8 mouse cellular contexts compared by ENCODE assay signal in the genomic region with DNA sequence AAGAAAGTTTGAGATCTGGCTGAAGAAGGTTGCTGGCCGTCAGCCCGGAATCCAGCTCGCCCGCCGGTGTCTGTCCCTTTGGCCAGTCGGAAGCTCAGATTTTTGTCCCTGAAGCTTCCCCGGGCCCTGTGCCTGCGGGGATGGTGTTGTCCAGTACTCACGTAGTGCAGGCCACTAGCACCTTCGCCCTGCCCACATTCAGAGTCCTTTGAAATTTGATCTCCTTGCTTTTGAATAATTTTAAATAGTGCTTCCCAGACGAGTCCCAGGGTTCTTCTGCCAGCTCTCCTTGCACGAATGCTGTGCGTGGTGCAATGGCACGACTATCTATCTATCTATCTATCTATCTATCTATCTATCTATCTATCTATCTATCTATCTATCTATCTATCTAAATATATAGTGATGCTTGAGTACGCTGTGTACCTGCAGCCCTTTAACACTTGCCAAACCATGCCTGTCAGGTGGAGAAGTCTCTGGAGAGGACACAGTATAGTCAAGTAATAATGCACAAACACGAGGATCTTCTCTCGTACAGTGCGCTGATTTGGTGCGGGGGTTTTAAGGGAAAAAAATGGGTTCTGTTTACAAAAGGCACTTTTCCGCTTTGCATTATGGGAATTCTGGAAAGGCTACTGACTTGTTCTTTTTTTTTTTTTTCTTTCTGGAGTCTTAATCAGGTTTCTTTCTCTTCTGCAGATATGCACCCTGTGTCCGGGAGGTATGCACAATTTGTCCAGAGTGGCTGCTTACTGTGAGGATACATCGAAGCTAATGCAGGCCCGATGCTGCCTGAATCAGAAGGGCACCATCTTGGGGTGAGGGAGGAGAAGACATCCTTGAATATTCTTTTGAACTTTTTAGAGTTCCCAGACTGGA. TPM values are rescaled to one million over a fixed set of nuclear protein-coding genes. Genes with fewer than 3 reads are reported as not detected.
A peak's percentile ranks its signal among the peaks of the same experiment; 100 is the strongest.
DNase-seq lines count a peak whose midpoint lies in the region; ATAC-seq and TF ChIP-seq lines count a peak whose summit lies in the region.

A gene (minus strand): TSS at position 162 of the 879 bp plus-strand sequence.

- TF ChIP-seq CTCF in cerebellum, adult 2 months (IDR thresholded peaks at IDR 0.05; ENCODE audit: borderline replicate concordance, insufficient read depth, low read depth, low read length) = peak; percentile 51; the same call in 1 of the 2 replicates

- H3K27ac ChIP-seq in cerebellum, adult 2 months (ENCODE audit: insufficient read depth, low read length) = peak within 1 kb of the TSS; percentile 90

- H3K4me3 ChIP-seq in cerebellum, adult 2 months (replicated peaks; ENCODE audit: insufficient read depth, low read depth, low read length) = peak within 1 kb of the TSS; percentile 88

- intact Hi-C loops in gastrocnemius, postnatal 14 days (cut with DNase I; ENCODE audit: low total_unique reads) = no loop called here
- intact Hi-C loops in left cerebral cortex, postnatal 14 days (cut with DNase I) = no loop called here

- H3K27me3 ChIP-seq in cerebellum, adult 2 months (ENCODE audit: control insufficient read depth, insufficient read depth, low read length) = no peaks in the 10 kb centered on the region

- peak; percentile 32 for DNase-seq in gastrocnemius, postnatal 14 days
- no peak for DNase-seq in gastrocnemius, postnatal 25 days
- DNase-seq in cerebellum, adult 2 months = peak; percentile 50 to 64
- peak; percentile 65 for DNase-seq in forelimb bud, embryonic 11.5 days (ENCODE audit: low read depth, low spot score)
- DNase-seq in left cerebral cortex, postnatal 14 days (ENCODE audit: low spot score in 2 of 2) = peak; percentile 50 to 63
- DNase-seq in right cerebral cortex, postnatal 4 days = peak; percentile 25

- ATAC-seq in inflammation-experienced regulatory T-cells, adult 6 months = peak; percentile 49
- ATAC-seq in megakaryocyte progenitor cell, adult 5-6 weeks (replicated peaks; ENCODE audit: poor library complexity) = peak; percentile 45

- H3K4me1 ChIP-seq in cerebellum, adult 2 months (ENCODE audit: control insufficient read depth, insufficient read depth, low read length) = no peaks in the 10 kb centered on the region; the same call in 1 of the 2 replicates

- WGBS in cerebellum, adult 2 months = under 1% methylated on average over 23 of the region's 23 CpGs

- peak; percentile 21; the same call in 1 of the 2 replicates for TF ChIP-seq POLR2A in cerebellum, adult 2 months (IDR thresholded peaks at IDR 0.05; ENCODE audit: borderline replicate concordance, insufficient read depth, low read length)

RNA-seq across cellular contexts. Expression of the gene that starts here (rescaled TPM):
- total RNA-seq in gastrocnemius, postnatal 14 days (2021) = 1 to 10 TPM; 2.5 to 2.8 TPM
- 1 to 10 TPM; 2.5 to 3.5 TPM for total RNA-seq in gastrocnemius, postnatal 25 days (2021)
- polyA plus RNA-seq in cerebellum, adult 2 months (2012; rRNA removed) = 45.1 and 49.6 TPM in 2 replicates
- polyA plus RNA-seq in inflammation-experienced regulatory T-cells, adult 6 months (2017; shearing (Covaris generic)) = 1 to 10 TPM; 4.9 to 7.0 (median 4.9) TPM
- total RNA-seq in left cerebral cortex, postnatal 14 days (2021) = 10 to 100 TPM; 11.8 to 18.0 TPM
- total RNA-seq in megakaryocyte progenitor cell, adult 5-6 weeks (2015) = 3.5 and 4.8 TPM in 2 replicates
- total RNA-seq in megakaryocyte progenitor cell, adult 5-6 weeks (2017) = 7.5 and 8.9 TPM in 2 replicates
